Mouse (Mus musculus) kidney, postnatal 4 days (tissue): Measurements from ENCODE around the gene Kremen2.
A peak's percentile ranks its signal among the peaks of the same experiment; 100 is the strongest.

Experiments
- DNase-seq, 2 experiments: peaks; one replicate each; pipeline ENCODE4 v3.0.0; 2021; ENCODE audit warnings: mixed read lengths in 2 of 2

The Kremen2 gene

DNA sequence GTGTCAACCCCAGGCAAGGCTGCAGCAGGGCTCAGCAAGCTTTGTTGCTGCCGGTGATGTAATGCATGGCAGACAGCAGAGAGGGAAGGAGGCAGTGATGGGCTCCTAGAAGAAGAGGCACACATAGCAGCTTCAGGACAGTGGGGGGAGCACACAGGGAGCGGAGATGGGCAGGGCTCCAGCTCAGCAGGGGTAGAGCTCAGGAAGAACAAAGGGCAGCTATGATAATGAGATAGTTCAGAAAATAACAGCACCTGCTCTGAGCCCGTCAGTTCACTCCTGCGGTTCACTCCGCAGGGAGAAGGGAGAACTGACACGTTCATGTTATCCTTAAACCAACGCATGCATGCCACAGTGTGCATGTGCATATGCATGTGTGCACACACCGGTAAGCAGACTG, 13.2 kb upstream of the Kremen2 start:
- no peak for DNase-seq

DNA sequence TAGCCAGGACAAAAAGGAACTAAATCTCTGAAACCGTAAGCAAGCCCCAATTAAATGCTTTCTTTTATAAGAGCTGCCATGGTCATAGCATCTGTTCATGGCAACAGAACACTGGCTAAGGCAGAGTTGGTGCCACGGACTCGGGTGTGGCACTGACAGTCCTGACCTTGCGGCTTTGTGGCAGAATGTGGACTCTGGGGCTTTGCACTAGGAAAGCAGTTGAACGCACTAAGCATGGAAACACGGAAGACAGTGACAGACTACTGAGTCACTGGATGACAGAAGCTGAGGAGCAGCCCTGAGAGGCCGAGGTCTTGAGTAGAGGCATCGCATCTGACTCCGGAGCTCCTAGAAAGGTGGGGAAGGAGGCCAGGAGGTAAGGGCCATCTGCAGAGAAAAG, 11.9 kb upstream of the Kremen2 start:
- no peak for DNase-seq

DNA sequence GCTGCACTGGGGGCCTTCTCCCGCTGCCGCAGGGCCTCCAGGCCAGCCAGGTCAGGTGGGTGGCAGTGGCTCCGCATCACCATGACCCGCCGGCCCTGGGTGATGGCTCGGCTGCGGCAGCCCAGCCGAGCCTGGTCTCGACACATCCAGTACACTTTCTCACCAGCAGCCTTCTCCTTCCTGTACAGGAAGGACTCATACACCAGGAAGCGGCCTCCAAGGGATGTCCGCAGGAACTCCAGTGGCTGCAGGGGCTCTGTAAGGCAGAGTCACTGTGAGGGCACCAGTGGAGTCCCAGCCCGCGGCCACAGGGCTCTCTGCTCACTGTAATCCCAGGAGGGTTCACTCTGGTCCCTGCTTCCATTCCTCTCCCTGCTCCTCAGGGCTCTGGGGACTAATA, 10.1 kb upstream of the Kremen2 start:
- peak in 1 of 2 experiments; percentile 58 for DNase-seq

DNA sequence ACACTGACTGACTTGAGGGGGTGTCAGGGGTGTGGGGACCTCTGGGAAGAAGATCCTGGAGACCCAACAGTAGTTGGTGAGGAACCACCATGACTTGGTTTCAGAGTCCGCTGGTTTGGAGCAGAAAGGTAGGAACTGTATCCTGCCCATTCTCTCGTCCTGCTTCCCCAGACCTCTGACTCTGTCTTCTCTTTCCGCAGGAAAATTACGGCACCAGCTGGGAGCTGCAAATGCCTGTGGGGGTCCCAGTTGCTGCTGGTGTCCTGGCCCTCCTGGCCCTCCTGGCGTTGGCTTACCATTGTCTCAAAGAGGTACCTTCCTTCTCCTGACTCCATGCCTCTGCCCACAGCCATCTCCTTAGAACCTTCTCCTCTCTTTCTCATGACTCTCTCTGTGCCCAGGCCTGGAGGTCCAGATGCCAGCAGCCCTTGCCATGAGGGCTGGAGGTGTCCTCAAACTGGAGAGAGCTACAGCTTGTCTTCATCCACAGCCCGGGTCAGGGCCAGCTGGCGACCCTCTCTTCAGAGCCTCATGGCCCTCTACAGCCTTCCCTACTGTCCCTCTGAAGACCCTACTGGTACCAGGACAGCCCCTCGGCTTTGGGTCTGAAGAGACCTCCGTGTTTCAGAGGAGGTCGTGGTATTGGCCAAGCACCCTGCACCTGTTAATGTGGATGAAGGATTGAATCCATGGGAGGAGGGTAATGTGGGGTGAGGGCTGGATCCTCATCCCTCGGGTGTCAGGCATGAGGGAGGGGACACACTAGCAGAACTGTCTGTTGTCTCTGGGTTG, 4.0 kb upstream of the Kremen2 start:
- DNase-seq: no peak

DNA sequence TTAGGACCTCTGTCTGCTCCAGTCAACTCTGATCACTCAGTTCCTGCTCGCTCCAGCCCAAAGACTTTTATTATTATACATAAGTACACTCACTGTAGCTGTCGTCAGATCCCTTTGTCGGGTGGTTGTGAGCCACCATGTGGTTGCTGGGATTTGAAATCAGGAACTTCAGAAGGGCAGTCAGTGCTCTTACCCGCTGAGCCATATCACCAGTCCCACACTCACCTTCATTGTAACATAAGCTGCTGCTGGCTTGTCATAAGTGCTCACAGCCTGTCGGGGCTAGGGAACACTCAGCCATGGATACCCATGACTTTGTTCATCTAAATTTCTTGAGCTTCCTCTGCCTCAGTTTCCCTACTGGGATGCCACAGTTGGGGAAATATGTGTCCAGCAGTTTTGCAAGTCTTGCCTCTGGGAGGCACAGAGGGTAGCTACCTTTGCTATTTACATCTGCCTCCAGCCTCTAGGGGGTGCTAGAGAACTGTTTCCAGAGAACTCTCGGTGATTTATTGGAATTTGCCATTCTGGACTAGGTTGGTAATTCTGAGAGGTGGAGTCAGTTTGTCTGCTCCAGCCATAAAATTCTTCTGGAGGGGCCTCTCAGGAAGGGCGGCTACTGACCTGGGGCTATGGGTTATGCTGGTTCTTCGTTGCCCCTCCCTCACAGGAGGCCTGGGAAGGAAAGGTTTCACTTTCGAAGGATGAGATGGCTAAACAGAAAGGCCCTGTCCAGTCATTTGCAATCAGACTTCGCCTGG, 3.2 kb upstream of the Kremen2 start:
- DNase-seq: peak; percentile 68 to 78

DNA sequence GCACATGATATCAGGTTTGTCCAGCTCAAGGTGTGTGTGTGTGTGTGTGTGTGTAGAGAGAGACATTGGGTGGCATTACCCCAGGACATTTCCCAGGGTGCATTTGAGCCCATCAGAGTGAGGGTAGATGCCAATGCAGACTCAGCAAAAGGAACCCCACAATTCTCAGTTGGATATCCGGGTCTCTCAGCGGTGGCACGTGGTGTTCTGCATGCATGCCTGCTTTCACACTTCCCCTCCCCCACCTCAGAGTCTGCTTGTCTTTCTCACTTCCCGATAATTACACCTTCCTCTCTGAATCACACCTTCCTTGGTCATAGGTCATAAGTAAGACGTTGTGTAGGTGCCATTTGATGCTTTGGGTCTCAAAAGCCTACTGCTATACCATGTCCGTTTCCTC, 2.4 kb upstream of the Kremen2 start:
- no peak for DNase-seq

DNA sequence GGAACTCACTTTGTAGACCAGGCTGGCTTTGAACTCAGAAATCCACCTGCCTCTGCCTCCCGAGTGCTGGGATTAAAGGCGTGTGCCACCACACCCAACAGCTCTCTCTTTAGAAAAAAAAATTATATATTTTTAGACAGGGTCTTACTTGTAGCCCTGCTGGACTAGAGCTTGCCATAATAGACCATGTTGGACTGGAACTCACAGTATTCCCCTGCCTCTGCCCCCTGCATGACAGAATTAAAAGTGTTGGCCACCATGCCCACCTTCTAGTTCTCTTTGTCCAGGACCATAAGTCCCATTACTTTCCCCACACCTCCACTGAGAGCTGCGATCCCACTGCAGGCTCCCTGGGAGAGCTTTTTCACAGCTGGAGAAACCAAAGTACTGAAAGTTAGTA, 1.8 kb upstream of the Kremen2 start:
- DNase-seq: no peak

DNA sequence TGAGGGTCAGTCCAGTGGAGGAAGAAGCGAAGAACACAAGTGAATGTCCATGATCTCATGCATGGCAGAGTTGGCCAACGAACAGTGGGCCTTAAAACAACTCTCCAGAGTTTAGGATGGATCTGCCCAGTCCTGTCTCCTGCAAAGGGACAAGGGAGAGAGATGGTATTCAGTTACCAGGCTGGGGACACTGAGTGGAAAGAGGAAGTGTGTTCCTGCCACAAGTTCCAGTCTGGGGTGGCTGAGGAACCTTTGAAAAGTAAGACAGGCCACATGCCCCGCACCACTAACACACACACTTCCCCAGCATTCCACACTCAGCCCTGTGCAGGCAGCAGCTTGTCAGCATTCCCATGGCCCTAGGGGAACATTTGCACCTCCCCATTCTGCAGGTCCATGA, 1.1 kb upstream of the Kremen2 start:
- DNase-seq: no peak

DNA sequence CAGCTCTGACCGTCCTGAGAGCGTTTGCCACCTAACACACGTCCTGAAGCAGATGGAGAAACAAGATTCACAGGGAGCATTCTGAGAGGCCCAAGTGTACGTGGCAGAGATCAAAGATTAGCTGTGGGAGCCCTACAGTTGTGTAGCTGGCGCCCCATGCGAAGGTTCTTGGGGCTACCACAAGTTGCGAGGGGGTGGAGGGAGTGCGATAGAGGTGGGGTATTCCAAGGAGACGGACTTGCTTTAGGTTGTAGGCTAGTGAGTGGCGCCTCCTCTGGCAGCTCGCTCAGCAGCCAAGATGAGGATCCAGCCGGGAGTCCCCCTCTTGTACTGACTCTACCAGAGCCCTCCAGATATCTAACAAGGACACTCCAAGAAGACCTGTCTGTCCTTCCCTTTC, 678 bp upstream of the Kremen2 start:
- peak in 1 of 2 experiments; percentile 55 for DNase-seq

DNA sequence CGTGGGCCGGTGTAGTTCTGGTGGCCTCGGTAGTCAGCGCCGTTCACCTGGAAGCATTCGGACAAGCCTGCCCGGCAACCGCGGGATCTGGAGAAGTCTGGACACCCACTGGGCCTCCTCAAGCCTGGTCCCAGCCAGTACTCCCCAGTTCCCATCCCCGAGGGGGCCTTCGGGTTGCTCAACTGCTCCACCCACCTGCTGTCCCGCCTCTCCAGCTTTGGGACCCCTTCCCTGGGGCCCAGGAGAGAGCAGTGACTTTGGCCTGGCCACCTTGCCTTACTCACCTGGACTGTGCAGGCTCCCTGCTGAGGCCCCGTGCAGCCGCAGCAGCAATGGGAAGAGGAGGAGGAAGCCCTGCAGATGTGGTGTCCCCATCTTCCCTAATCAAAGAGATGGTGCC, 982 bp downstream of the Kremen2 start:
- no peak for DNase-seq

DNA sequence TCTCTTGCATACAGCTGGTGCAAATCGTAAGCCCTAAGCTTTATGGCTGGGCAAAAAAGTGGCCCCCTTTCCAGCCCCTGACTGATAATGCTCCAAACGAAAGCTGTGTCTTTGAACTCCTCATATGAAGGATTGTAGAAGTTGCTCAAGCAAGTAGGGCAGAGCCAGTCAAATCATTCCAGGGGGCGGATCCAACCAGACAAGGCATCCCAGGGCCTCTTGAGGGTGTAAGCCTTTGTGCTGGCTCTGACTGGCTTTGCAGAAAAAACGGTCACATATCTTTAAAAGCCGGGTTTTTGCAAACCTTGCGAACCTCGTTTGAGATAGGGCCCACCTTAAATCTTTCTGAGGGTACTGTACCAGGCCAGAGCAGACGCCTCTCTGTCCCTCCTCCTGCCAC, 1.6 kb downstream of the Kremen2 start:
- no peak for DNase-seq

DNA sequence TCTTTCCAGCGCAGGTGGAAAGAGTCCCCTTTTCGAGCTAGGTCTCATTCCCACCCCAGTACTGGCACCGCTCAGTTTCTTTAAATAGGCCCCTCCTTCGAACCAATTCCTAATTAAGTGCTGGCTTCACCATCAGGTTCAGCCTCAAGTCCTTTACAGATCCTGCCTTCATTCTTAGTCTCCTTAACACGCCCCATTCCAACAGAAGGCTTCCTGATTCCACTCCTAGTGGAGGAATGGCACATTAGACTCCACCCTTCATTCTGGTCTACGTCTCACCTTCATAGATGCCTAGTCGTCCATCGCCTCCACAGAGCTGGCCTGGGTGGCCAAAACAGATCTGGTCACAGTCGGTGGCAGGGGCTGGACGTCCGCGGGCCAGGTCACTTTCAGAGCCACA, 2.7 kb downstream of the Kremen2 start:
- no peak for DNase-seq

DNA sequence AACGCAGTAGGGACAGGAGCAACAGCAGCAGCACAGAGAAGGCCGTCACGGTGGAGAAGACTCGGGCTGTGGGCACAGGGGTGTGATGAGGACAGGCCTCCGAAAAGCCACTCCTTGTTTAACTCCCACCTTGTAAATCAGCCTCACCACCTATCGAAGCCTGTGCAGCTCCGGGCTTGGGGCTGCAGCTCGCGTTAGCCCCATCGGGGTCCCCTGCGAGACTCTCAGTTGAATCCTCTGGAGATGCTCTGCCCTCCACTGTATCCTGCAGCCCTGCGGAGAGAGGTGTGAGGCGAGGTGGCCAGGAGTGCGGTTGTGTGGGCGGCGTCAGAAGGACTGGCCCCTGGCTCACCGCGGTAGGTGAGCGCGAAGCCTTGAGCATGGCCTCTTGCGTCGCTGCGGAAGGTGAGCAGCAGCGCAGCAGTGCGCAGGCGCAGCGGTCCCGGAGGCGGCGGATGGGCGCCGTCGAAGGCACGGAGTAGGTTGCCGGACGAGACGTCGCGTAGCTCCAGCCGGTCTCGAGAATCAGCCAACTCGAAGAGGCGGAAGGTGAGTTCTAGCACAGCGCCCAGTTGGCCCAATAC, 3.3 kb downstream of the Kremen2 start:
- peak; percentile 51 to 68 for DNase-seq

DNA sequence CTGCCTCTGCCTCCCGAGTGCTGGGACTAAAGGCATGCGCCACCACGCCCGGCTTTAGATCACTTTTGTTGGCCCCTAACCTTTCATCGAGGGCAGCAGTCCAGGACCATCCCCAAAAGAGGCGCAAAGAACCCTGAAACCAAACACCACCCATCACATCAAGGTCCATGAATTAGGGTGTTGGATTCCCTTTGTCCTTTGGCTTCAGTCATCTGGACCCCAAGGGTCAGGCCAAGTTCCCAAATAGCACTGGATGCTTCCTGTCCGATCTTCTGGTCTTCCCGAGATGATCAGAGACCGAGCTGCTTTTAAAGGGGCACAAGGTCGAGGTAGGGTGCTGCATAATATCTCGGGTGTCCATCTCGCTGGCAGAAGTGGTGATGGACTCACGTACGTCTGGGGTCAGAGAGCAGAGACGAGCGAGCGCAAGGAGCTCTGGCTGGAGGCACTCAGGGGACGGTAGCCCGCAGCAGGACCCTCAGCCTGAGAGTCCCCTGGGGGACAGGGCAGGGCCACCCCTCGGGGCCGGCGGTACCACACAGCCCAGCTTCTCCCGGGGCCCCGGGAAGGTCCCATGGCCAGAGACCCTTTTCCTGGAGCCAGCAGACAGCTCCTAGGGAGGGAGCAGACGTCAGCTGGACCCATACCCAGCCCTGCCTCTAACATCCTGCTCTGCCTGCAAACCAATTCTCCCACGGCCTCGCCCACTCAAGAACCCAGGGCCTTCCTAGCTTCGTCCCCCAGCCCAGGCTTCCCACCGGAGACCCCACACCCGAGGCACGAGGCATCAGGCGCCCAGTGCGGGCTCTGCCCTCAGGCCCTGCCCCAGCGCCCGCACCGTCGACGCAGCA, 4.0 kb downstream of the Kremen2 start:
- no peak for DNase-seq

DNA sequence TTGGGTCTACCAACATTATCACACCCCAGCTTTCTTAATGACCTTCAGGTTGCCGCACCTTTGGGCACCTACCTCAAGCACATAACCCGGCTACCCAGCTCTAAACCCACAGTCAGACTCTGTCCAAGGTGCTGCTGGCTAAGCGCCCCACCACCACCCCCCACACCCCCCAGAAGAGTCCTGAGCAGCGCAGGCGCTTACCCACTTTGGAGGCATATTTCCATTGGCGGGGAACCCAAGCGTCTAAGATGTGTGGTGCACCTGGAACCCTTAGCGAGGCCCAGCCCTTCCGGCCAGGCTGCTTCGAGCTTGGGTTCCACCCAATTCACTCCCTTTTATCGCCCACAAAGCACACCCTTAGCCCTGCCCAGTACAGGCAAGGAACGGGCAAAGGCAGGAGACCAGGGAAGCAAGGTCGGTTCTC, 5.0 kb downstream of the Kremen2 start, which contains the start of gene Paqr4:
Gene Paqr4 (minus strand): TSS at position 270 of the 424 bp plus-strand sequence.
- no peak for DNase-seq

DNA sequence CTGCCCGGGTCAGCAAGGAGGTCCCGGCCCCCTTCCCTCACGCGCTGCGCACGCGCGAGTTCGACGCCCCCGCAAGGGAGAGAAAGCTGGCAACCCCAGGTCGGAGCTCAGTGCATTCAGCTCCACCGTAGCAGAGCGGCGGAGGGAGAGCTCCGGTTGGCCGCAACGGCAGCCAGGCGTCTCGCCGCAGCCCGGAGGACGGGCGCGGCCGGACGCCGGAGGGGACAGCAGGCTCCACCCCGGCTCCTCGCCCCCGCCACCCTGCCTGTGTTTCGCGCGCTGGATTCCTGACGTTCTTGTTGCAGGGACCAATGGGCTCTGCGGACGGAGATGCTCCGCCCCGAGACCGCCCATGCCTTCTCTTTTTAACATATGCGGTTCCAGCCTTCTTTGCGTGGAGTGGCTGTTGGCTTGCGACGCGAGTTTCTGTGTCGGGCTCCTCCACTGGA, 5.5 kb downstream of the Kremen2 start:
- DNase-seq: peak; percentile 90 to 94

DNA sequence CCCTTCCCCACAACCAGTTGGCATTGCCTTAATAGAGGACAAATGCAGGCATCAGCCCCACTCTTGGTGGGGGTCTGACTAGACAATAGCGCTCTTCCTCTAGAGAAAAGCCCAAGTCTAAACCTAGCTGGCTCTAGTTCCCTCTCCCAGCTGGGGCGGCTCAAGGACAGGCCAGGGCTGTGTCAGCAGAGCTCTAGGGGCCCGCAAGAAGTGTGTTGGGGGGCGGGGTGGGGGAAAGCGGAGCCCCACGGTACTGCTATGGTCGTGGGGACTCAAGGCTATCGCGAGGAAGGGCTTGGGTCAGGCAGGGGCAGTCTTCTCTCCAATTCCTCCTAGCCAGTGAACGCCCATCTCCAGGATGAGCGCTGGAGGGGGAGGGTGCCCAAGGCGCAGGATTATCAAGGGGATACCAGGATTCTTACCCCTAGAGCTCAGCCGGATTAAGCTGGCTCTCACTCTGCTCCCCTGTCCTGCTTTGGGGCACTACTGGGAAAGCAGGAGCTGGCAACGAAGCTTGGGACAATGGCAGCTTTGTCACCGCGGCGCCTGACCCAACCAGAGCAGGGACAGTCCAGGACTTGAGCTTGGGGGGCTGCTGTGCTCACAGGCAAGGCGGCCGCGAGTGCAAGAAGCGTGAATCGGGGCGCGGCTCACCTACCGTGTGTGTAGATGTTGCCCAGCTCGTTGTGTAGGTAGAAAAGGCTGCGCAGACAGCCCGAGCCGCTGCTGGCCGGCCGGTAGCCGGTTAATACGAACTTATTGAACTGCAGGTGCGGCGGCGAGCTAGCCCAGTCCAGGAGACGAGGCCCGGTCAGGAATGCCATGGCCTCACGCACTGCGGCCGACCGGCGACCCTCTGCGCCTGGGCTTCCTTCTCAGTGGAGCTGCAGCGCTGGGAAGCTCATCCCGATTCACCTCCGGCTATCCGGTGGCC, 6.2 kb downstream of the Kremen2 start:
- peak; percentile 65 to 66 for DNase-seq

DNA sequence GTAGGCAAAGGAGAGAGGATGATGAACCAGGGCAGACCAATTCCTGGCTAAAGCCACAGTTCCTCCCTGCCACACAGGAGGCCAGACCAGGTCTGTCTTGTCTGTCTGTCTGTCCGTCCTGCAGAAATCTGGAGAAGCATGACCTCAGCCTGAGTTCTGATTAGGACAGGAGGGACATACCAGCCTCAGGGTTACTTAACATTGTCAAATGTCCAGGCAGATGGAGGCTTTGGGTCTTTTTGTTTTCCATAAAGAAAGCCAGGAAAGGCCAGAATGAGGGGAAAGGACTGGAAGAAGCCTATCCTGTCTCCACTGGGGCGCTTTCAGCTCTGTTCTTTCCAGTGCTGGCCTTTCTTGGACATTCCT, 6.8 kb downstream of the Kremen2 start:
- no peak for DNase-seq

DNA sequence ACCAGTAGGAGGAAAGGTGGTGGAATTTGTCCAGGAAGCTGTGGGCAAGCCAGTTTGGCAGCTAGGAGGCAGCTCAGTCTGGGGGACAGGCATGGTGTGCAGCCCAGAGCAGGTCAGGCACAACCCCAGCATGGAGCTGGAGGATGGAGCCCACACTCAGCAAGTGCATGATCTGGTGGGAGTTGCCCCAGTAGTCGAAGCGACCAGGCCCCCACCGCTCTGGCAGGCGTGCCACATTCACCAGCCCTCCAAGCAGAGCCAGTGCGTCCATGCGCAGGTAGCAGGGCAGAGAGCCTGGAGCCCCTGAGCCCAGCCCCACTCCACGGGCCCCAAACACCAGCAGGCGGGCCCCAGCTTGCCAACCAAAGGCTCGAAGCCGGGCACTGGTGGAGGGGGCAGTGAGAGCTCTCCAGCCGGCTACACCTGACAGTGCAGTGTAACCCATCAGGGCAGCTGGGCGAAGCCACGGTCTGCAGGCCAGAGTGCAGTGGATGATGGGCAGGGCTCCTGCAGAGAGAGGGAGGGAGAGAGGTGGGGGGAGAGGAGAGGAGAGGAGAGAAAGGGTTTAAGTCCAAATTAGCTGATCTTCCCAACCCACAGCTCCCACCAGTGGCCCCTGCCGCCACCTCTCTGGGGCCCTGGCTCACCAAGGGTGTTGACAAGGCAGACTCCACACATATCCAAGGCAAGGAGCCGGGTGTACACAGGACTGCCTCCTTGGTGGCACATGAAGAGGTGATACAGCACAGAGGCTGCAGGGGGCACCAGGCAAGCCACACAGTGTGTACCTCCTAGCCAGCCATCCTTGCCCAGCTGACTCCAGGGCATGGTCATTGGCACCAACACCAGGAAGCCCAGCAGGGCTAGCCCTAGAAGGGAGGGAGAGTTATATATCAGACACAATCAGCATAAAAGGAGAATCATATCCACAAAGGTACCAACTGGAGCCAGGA, 7.9 kb downstream of the Kremen2 start:
- DNase-seq: peak in 1 of 2 experiments; percentile 50

DNA sequence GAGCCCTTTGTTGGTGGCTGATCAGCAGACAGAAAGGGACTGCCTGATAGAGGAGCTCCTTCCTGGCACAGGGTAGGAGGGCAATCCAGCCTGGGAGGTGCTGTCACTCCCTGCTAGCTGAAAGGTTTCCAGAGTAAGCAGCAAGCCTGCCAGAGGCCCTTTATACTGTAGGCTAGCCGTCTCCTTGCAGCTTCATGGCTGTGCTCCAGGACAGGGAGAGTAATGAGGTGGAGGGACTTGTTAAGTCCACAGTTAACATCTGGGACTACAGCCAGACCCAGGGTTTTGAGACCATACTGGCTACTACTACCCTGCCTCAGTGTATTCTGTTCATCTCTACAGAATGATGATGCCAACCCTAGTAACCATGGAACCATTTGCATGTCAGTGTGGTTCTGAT, 11.3 kb downstream of the Kremen2 start:
- no peak for DNase-seq
